Mouse (Mus musculus): Measurements from ENCODE around the gene Cdh10.

Gene Cdh10

DNA sequence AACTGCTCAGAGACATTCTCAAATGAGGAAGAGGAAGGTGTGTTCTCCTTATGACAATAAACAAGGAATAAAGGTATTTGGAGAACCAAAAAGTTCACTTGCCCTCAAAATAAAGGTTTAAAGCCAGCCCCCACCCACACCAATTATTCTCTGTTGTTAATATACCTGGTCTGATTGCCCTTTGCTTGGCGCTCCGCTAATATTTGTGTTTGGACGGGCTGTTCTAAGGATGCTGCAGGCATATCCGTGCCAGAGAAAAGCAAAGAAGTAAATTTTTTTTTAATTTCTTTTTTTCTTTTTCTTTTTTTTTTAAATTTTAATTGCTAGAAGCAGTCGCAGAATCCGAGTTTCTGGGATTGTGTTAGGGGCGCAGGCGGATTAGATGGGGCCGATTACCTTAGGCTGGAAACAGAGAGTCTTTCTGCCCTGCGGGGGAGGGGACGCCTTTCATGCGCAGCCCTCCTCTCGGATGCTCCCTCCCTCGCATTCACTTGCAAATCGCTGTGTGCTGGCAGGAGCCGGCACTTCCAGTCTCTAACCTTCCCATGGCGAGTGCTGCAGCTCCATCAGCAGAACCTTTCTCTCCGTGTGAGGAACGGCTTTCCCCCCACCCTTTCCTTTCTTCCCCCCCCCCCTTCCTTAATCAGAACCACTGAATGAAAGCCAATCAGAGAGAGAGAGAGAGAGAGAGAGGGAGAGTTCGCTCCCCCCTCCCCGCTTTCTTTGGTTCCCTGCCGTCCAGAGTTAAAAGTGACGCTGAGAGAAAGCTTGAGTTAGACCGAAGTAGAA is at the start of gene Cdh10:
Gene Cdh10 (plus strand): TSS at position 763 of the 789 bp plus-strand sequence.
- no peak for DNase-seq (ENCODE audit: low spot score)

DNA sequence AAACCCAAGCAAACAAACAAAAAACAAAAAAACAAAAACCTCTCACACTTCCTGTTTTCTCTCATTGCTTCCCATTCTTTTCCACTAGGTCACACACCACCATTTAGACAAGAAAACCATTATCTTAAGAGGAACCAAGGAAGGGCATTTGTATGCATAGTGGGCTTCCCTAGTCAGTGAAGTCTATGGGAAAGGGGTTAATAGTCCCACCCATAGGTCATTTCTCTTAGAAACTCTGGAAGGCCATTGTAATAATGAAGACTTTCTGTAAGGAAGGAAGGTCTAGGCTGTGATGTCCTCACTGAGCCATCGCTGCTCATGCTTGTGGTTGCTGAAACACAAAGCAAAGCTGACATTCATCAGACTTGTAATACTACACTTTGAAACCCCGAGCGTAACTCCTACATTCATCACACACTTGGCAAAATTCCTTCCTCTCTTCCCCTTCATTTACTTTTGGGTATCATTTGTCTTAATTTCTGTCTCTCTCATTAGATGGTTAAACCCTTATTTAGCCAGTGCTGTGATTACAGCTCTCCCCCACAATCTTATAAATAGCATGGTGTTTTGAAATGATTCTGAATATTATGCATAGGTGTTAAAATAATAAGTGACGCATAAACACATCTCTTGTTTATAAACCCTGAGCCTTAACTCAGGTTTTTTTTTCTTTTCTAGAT is 9.5 kb upstream of the Cdh10 start:
- DNase-seq (ENCODE audit: low spot score), result no peak

DNA sequence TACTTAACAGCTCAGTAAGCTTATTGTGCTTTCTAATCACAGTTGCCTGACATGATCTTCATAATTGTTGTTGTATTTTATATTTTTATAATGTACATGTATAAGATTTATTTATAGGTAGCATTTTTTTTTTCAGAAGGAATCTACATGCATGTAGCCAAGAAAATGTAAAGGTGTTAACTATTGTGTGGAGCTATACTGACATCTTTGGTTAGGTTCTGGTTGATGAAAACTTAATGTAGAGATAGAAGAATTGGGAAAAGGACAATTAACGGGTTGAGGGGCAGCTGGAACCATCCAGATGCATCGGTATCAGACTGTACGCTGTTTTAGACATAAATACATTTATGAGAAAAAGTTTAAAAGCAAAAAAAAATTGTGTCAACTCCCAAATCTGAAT is 1.0 kb upstream of the Cdh10 start:
- no peak for DNase-seq (ENCODE audit: low spot score)

DNA sequence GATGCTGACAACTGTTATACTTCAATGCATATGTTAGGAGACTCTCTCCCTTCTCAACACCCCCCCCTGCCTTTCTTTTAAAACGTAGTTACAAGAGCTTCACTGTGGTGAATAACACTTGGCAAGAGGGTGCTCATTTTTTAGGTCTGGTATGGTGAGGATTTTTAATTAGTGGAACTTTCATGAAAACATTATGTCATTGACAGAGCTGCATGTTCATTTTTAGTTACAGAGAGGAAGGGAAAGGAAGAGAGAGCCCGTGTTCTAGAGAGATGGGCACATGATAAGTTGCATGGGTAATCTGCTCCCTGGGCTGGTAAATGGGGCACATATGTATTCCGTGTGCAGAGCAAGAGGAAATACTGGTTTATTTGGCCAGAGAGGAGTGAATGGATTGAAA is 1.5 kb downstream of the Cdh10 start:
- no peak for DNase-seq (ENCODE audit: low spot score)

DNA sequence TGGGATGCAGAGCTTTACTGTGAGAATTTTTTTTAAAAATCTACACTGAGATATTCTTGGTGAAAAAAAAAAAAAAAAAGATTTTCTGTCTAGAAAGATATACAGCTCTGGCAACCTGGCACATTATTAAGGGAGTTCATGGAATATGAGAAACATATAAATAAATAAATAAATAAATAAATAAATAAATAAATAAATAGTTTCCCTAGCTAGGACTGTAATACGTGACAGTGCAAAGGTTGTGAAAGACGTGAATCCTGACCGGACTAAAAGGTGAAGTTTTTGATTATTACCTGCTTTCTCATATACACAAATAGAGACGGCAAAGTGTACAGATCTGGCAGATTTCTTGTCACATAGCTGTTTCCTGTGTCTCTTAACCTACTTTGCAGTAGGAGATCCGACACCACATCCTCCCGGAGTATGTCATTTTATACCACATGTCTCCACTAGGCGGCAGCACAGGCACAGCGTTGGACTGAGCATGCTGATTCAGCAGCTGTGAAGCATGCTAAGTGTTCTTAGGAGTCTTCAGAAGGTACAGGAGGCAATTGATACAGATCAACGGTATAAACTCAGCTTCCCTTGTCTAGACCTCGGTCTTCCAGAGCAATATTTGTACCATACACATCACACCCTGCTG is 2.5 kb downstream of the Cdh10 start:
- peak; percentile 71 for DNase-seq (ENCODE audit: low spot score)

DNA sequence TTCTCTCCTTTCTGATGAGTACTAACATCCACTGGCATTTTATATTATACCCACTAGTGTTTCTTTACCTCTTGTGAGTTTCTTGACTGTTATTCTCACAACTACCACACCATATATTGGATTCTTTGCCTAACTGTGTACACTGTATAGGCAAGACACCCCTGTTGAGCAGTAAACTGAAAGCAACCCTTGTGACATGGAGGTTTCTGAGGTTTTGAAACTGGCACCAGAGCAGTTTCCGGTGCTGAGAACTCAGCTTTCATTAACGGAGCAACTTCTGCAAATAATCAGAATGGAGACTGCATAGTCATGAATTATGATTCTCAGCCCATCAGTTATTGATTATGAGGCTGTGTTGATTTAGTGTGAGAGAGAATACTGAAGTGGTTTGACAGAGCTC is 4.7 kb downstream of the Cdh10 start:
- DNase-seq (ENCODE audit: low spot score), result no peak

DNA sequence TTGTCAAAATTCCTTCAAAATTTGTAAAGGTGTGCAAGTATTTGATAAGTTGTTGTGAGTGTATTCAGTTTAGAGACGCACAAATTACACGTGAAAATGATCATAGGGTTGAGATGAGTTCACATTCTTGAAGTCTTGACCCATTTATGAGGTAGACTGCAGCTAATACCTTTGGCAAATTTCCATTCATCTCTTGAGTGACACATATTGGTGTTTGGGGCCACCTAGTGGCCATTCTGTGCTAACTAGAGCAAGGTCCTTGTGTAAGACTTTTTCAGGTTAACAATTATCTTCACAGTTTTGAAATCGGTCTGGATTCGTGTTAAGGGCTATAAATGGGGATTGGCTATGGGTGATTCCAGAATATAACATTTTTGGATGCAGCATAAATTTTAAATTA is 13.5 kb downstream of the Cdh10 start:
- DNase-seq (ENCODE audit: low spot score), result no peak

DNA sequence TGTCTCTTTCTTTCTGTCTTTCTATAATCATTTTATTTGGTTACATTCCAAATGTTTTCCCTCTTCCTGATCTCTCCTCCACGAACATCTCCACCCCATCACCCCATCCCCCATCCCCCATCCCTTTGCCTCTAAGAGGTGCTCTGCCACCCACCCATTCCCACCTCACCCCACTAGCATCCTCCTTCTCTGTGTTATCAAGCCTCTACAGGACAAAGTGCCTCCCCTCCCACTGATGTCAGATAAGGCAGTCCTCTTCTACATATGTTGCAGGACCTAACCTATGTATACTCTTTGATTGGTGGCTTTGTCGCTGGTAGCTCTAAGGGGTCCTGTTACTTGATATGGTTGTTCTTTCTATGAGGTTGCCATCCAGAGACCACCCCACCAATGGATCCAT is 23.0 kb downstream of the Cdh10 start:
- no peak for DNase-seq (ENCODE audit: low spot score)

DNA sequence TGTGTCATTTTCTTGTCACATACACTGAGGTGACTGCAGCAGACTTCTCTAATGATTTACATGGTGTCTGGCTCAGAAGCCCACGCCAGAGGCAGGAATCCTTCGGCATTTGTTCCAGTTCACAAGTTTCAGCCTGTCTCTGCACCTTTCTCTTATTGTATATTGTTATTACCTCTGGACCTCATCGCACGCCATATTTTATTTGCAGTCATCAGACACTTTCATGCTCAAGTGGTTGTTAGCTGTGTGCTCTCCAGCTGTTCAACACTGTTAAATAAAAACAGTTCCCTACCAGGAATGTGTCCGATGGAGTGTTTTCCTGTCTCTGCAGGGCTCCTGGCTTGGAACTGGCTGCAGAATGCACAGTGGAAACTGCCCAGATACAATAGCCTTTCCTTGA is 26.1 kb downstream of the Cdh10 start:
- no peak for DNase-seq (ENCODE audit: low spot score)

DNA sequence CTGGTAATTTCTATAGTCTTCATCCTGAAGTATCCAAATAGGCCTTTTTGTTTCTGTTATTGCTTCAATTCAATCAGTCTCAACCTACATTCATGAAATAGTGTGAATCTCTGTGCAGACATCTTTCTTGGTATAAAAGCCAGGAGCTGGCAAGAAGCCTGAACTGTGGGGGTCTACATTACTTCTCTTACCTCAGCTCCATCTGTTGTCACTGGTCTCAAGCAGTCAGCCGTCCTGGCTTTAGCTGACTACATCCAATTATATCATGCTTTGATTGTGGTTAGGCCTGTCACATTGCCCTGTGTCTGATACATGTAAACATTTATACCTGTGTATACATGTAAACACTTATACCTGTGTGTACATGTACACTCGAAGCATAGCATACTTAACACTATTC is 31.8 kb downstream of the Cdh10 start:
- DNase-seq (ENCODE audit: low spot score), result no peak

DNA sequence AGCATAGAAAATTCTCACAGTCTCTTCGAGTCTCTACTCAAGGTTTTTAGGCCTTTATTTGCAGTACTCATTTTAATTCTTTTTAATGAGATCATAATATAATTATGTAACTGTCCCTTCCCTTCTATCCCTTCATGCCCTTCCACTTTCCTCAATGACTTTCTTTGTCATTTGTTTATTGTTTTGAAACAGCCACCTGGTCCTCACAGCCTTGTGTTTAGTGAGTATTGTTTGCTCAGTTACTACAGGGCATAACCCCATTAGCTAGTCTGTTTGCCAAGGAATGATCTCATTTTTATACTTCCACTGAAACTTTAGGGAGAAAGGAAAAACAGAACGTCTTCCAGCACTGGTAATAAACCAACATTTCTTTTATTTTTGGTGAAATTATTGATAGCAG is 39.4 kb downstream of the Cdh10 start:
- no peak for DNase-seq (ENCODE audit: low spot score)

DNA sequence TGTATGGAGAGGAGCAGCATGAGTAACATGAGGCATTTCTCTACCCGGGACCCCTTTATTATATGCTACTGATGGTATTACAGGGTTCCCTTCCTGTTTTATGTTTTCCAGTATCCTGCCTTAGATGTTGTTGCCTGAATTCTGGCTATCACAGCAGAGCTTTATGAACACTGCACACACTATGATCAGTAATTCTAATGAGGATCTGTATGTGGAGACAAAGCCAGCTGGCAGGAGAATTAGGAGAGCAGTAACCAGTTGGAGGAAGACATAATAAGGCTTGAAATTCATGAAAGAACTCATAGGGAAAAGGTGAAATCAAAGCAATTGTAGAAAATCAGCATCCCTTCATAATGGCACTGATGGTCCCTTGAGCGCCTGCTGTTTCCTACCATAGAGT is 51.1 kb downstream of the Cdh10 start:
- no peak for DNase-seq (ENCODE audit: low spot score)

DNA sequence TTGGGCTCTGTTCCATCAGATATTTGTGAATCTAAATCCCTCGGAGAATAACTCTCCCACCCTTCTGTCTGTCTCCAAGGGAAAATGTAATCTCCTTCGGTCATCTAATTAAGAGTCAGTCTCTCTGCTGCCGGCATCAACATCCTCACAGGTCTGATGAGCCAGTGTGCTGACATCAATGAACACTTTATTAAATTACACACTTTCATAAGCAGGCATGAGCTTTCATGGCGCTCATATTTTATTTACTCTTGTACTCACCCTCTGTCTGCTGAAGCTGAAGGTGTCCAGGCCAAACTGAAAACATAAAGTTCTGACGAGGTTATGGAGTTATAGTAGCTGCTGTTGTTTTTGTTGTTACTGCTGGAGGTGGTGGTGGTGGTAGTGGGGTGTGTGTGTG is 62.7 kb downstream of the Cdh10 start:
- no peak for DNase-seq (ENCODE audit: low spot score)

DNA sequence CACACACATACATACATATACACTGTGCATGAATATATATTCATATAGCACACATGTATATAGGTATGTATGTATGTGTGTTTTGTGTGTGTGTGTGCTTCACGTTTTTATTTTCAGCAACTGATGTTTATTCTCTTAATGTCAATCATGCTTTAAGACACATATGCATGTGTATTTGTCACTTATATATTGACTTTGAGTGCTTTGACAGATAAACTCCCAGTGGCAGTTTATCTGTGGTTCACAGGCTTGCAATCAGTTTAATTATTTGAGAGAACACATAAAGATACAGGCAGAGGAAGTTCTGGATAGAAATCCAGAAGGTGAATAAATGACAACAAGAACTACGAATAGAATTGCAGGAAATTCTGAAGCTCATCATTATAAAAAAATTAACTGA is 67.9 kb downstream of the Cdh10 start:
- DNase-seq (ENCODE audit: low spot score), result no peak

DNA sequence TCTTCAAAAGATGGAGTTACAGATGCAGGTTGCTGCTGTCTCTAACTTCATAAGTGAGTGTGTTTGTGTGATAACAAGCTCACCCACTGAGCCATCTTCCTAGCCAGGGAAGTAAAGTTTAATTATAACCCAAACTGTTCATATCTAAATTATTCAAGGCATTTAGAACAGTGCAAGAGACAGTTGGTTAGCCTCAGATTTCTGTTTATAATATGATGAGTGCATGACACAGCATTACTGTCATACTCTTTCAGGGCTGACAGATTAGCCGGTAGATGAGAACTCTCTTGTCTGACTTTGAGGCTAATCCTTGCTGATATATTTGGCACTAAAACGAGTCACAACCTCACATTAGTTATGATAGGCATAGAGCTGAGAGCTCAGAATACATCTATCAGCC is 70.2 kb downstream of the Cdh10 start:
- no peak for DNase-seq (ENCODE audit: low spot score)

DNA sequence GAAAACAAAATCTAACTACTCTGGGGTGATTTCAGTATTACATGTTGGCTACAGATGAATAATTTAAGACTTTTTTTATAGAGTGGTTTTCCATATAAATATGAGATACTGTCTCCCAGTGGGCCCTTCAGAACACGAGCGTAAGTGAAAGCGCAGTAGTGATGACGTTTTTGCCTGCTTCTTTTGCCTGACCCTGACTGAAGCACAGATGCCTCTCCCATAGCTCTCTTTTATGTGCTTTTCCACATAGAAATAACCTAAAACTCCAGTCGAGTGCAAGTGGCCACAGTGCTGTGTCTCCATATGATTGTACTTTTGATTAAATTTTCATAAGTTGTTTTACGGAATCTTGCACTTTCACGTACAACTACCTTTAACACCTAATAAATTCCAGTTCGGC is 71.6 kb downstream of the Cdh10 start:
- no peak for DNase-seq (ENCODE audit: low spot score)

DNA sequence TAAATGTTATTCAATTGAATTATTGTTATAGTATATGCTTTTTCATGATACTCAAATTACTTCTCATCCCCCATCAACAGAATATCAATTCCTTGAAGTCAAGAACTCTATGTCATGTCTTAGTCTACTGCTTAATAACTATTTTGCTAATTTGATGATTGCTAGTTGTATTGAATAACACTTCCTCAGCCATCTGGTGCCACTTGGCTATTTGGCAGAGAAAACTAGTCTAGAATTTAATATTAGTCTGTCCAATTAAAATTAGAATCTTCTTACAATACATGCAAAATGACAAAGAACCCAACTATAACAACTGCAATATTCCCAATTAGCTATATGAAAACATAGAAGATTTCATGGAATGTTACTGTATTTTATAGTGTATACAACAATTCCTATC is 82.0 kb downstream of the Cdh10 start:
- DNase-seq (ENCODE audit: low spot score), result no peak

DNA sequence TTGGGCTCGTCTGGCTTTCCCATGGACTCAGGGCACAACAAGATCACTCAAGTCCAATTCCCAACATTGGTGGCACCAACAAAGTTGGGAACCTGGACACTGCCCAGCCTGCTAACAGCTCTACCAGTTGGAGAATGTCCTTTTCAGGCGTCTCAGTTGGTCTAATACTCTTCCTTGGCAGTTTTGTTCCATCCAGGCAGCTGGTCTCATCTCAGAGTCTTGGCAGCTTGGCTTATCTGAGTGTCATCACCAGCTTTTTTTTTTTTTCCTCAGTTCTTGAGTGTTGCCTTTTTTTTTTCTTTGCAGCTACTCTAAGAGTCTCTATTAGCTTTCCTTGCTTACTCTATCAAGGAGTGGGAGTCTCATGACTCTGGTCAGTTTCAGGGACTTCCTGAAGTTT is 85.4 kb downstream of the Cdh10 start:
- DNase-seq (ENCODE audit: low spot score), result no peak

DNA sequence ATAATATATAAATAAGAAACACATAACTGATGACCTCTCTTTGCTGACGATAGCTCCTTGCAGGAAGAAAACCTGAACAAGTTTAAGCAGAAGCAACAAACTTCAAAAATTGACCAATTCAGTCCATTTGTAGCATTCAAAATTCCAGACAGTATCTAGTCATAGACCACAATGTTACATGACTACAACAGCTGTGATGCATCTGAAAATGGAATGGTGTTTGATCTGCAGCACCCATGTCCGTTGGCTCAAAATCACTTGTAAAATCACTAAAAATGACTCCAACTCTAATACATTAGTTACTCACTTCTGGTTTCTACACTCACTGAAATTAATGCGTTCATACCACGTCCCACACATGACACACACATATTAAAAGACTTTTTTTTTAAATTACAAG is 91.9 kb downstream of the Cdh10 start:
- DNase-seq (ENCODE audit: low spot score), result no peak

DNA sequence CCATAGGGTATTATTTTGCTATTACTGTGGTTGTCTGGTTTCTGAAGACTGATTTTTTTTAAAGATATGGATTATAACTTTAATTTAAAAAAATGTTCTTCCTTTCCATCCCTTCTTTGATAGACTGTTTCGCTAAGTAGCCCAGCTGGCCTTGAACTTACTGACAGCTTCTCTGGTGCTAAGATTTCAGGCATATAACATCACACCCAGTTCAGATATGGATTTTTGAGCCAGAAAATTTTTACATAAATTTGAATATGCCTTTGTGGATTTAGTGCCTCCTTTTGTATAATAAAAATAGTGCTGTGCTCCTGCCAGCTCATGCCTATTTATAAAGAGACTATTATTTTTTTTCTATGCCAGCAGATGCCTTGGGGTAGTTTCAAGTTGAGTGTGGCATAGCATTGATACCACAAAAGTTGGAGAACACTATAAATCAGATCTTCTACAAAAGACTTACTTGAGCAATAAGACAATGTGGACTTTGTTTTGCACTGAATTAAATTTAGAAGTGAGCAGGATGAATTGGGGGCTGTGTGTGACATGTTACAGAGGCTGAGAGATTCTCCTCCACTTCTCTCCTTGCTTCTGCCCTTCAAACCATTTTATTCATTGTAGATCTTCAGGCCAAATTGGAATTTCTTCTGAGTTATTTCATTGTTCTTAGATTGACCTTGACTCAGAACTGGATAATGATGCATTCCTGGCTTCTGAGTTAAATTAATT is 106.8 kb downstream of the Cdh10 start:
- no peak for DNase-seq (ENCODE audit: low spot score)

DNA sequence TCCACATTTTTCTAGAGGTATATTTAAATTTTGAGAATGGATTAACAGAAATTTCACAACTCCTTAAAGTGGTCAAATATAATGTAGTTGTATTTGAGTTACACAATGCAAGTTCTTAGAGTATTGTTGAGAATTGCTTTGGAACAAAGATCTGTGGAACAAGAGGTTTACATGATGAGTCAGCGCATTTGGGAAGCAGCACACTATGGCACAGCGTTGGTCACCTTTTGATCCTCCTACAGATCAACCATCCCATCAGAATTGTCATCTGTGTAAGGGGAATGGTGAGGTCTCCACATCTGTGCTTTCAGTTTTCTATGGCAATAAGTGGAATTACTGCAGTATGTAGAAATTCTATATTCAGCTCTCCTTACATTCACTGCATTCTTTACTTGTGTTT is 108.2 kb downstream of the Cdh10 start:
- DNase-seq (ENCODE audit: low spot score), result no peak

DNA sequence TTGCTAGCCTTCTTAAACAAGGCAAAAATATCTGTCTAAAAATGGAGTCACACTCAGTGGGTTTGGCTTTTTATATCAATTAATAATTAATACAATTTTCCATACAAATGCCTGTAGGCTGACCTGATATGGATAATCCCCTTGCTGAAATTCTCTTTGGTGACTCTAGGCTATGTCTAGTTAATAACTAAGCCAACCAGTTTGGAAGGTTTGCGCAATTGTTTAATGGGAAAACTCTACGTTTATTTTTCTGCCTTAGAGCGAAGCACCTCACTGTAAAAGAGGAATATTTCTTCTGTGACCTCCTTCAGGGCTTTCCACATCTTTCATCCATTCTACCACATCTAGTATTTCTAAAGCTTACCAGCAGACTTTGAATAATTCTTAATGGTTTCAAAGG is 133.5 kb downstream of the Cdh10 start:
- DNase-seq (ENCODE audit: low spot score), result no peak

DNA sequence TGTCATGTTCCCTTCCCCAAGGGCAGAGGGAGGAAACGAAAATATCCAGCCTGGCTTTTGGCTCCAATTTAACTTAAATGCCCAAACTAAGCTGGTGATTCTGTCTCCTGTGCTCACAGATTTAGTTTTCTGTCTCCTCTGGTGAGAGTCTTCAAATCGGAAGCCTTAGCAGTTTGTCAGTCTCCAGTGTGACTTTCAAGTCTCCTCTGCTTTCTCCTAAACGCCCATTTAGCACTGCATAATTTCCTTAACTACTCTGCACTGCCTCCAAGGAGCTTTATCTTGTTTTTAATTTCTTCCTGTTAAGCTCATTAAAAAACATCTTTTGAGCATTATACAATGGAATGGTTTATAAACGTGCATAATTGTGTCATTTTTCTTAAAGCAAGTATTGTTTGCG is 156.3 kb downstream of the Cdh10 start:
- no peak for DNase-seq (ENCODE audit: low spot score)
